Comparison of ENCODE assay signal across 9 mouse cellular contexts in genomic region chr4:62998908-62999307, GRCm38 (mm10). TPM values are rescaled to one million over a fixed set of nuclear protein-coding genes. Genes with fewer than 3 reads are reported as not detected.
A peak's percentile ranks its signal among the peaks of the same experiment; 100 is the strongest.
DNase-seq lines count a peak whose midpoint lies in the region; ATAC-seq lines count a peak whose summit lies in the region.
"Had no signal": no experiment of that assay in that cellular context is flagged by ENCODE, and none has a peak within 500 bp of the region (broad histone marks: within the 10 kb centered on the region; RNA-seq: fewer than 3 reads in every experiment).

No protein-coding gene starts in this region.

- no peaks in the 10 kb centered on the region for H3K27me3 ChIP-seq in limb, embryonic 13.5 days

- peak overlapping the region; percentile 5; the same call in 1 of the 2 replicates for H3K9ac ChIP-seq in limb, embryonic 13.5 days

- intact Hi-C loops in heart, postnatal 10 days (cut with DNase I): no loop called here

- 0 out of 2 replicates have a peak, but pooled peaks cover 5% of the 10 kb centered on the region for H3K9me3 ChIP-seq in limb, embryonic 13.5 days

- ATAC-seq in limb, embryonic 13.5 days (ENCODE audit: low FRiP score, low read depth): peak; percentile 34; the same call in 1 of the 2 replicates

- peak; percentile 34 for DNase-seq in kidney, adult 18-20 months
- DNase-seq in kidney, adult 8-10 months: no peak
- DNase-seq in adrenal gland, postnatal 36 days: peak; percentile 47 to 63
- DNase-seq in heart, postnatal 10 days: peak; percentile 57 to 66
- peak; percentile 73 for DNase-seq in testis, postnatal 10 days (ENCODE audit: low spot score)
- no peak for DNase-seq in spleen, adult 18-20 months
- DNase-seq in cerebellum, adult 11-12 months: no peak

- 50% methylated on average over 6 of the region's 6 CpGs for WGBS in limb, embryonic 13.5 days

- H3K4me2 ChIP-seq in limb, embryonic 13.5 days (replicated peaks): peak overlapping the region; percentile 30; the same call in 1 of the 2 replicates

- peaks cover 48% of the 10 kb centered on the region for H3K4me1 ChIP-seq in limb, embryonic 13.5 days

- H3K27ac ChIP-seq in limb, embryonic 13.5 days: peak overlapping the region; percentile 64; the same call in 1 of the 2 replicates

- no peak overlapping the region for H3K4me3 ChIP-seq in limb, embryonic 13.5 days

- peaks cover 39% of the 10 kb centered on the region for H3K36me3 ChIP-seq in limb, embryonic 13.5 days
- H3K36me3 ChIP-seq: G1E had no signal

RNA-seq across cellular contexts. Expression of gene Zfp618, which starts 33.5 kb away (rescaled TPM):
- total RNA-seq in adrenal gland, postnatal 36 days (2021): 1 to 10 TPM; 3.6 to 4.0 TPM
- total RNA-seq in heart, postnatal 10 days (2021): 1 to 10 TPM; 4.5 to 5.8 TPM
- polyA plus RNA-seq in limb, embryonic 13.5 days (2015; fragmentation: Nextera tagmentation; extraction: Ambion mirVana): 39.2 and 44.0 TPM in 2 replicates
- polyA plus RNA-seq: G1E had no signal

Comparison
In these comparisons a context has a peak if more than half of its experiments do, and no peak if none do; other contexts are left out.
1. DNase-seq: peak in kidney, adult 18-20 months (single experiment), adrenal gland, postnatal 36 days (2 of 2), heart, postnatal 10 days (2 of 2) and testis, postnatal 10 days (single experiment); none in kidney, adult 8-10 months (0 of 2), spleen, adult 18-20 months (0 of 2) and cerebellum, adult 11-12 months (single experiment).